Mouse (Mus musculus) cerebellum, adult 2 months (tissue): Measurements from ENCODE around the gene Elf5. TPM values are rescaled to one million over a fixed set of nuclear protein-coding genes. Genes with fewer than 3 reads are reported as not detected.

Experiments
- DNase-seq, 2 experiments: peaks; one replicate each; pipeline ENCODE4 v3.0.0; 2021
- H3K27ac ChIP-seq: fragments of 200-500 bp; 2 replicates; pipeline ENCODE4 v1.5.1; 2012; ENCODE audit warnings: low read length, control low read depth, inconsistent platforms; ENCODE audit not compliant: insufficient read depth
- H3K27me3 ChIP-seq: fragments of 200-500 bp; 2 replicates; pipeline ENCODE4 v1.6.1; 2012; ENCODE audit warnings: inconsistent platforms, mild to moderate bottlenecking, low read length, moderate library complexity; ENCODE audit not compliant: control insufficient read depth, insufficient read depth
- H3K4me1 ChIP-seq: fragments of 200-500 bp; 2 replicates; pipeline ENCODE4 v1.6.1; 2011; ENCODE audit warnings: low read length; ENCODE audit not compliant: control insufficient read depth, insufficient read depth
- H3K4me3 ChIP-seq: fragments of 200-500 bp; replicated peaks from 2 replicates; pipeline ENCODE3; 2011; ENCODE audit warnings: mild to moderate bottlenecking, low read depth, low read length, control low read depth; ENCODE audit not compliant: insufficient read depth
- CTCF ChIP-seq: fragments of 200-500 bp; IDR thresholded peaks from 2 replicates; pipeline ENCODE4 v1.5.1; 2011; ENCODE audit warnings: low read depth, mild to moderate bottlenecking, control low read depth, low read length, moderate library complexity, borderline replicate concordance; ENCODE audit not compliant: insufficient read depth
- POLR2A ChIP-seq: fragments of 200-500 bp; IDR thresholded peaks from 2 replicates; pipeline ENCODE4 v1.6.1; 2011; ENCODE audit warnings: low read length, control low read depth, borderline replicate concordance; ENCODE audit not compliant: insufficient read depth
- WGBS: fragments of 180-500 bp; shearing (Covaris S2); methylation state at CpG from one replicate; pipeline ENCODE4 v1.1.7; 2018; 5-methylcytosine and 5-hydroxymethylcytosine counted together
- polyA plus RNA-seq: library from polyadenylated mRNA; depleted of rRNA; stranded (reverse); fragments of >200 nt; gene quantifications from 2 replicates; pipeline ENCODE4 v1.2.3, GENCODE M21; 2012

The Elf5 gene
- polyA plus RNA-seq, 1 experiment = 0.92 TPM

- Histone ChIP-seq H3K27ac (no peak overlapping the region), H3K27me3 (no peaks in the 10 kb centered on the region), H3K4me3 (no peak overlapping the region), H3K4me1 (no peaks in the 10 kb centered on the region)
- 94% methylated on average over 4 of the region's 4 CpGs for WGBS
- TF ChIP-seq POLR2A (no peak), CTCF (no peak)
- DNase-seq = no peak
Measured at GRCm38 (mm10) chr2:103480871-103481270, 69.4 kb downstream of the Elf5 start.

- no peak overlapping the region for H3K27ac ChIP-seq
- 89% methylated on average over 11 of the region's 11 CpGs for WGBS
- no peak overlapping the region for H3K4me3 ChIP-seq
- no peak for DNase-seq
- no peaks in the 10 kb centered on the region for H3K27me3 ChIP-seq
- H3K4me1 ChIP-seq = no peaks in the 10 kb centered on the region
- TF ChIP-seq CTCF (no peak), POLR2A (no peak)
Measured at GRCm38 (mm10) chr2:103481314-103482231, 70.1 kb downstream of the Elf5 start.

GRCm38 (mm10) chr2:103483289-103483985, 71.9 kb downstream of the Elf5 start:
- H3K27me3 ChIP-seq = no peaks in the 10 kb centered on the region
- TF ChIP-seq CTCF (no peak), POLR2A (no peak)
- H3K4me3 ChIP-seq = no peak overlapping the region
- H3K4me1 ChIP-seq = no peaks in the 10 kb centered on the region
- 87% methylated on average over 7 of the region's 7 CpGs for WGBS
- DNase-seq = no peak
- H3K27ac ChIP-seq = no peak overlapping the region

- Histone ChIP-seq H3K27me3 (no peaks in the 10 kb centered on the region), H3K4me3 (peak overlapping the region; percentile 70), H3K27ac (no peak overlapping the region), H3K4me1 (no peaks in the 10 kb centered on the region)
- DNase-seq = peak in 1 of 2 experiments; percentile 6
- TF ChIP-seq POLR2A (no peak), CTCF (no peak)
- 35% methylated on average over 5 of the region's 5 CpGs for WGBS
Measured at GRCm38 (mm10) chr2:103483986-103484520, 72.6 kb downstream of the Elf5 start.

- H3K4me1 ChIP-seq = no peaks in the 10 kb centered on the region
- H3K27me3 ChIP-seq = no peaks in the 10 kb centered on the region
- WGBS = under 1% methylated on average over 41 of the region's 41 CpGs
- DNase-seq = peak; percentile 93 to 94
- peak within 1 kb of the TSS; percentile 57; the same call in 1 of the 2 replicates for H3K27ac ChIP-seq
- H3K4me3 ChIP-seq = peak within 1 kb of the TSS; percentile 70
- TF ChIP-seq POLR2A (peak; percentile 92), CTCF (no peak)
Measured at GRCm38 (mm10) chr2:103484617-103485401, 73.3 kb downstream of the Elf5 start, which contains the start of gene Cat. Gene Cat, minus strand, starts transcription at chr2:103485160.

- Histone ChIP-seq H3K27ac (no peak overlapping the region), H3K4me1 (no peaks in the 10 kb centered on the region), H3K4me3 (no peak overlapping the region), H3K27me3 (no peaks in the 10 kb centered on the region)
- no peak for TF ChIP-seq POLR2A
- TF ChIP-seq CTCF = no peak
- DNase-seq = no peak
- 78% methylated on average over 4 of the region's 4 CpGs for WGBS
Measured at GRCm38 (mm10) chr2:103492526-103492925, 81.0 kb downstream of the Elf5 start.

- DNase-seq = no peak
- TF ChIP-seq POLR2A = no peak
- TF ChIP-seq CTCF = no peak
- WGBS = 50% methylated on average over 4 of the region's 4 CpGs
- no peak overlapping the region for H3K4me3 ChIP-seq
- no peaks in the 10 kb centered on the region for H3K27me3 ChIP-seq
- no peak overlapping the region for H3K27ac ChIP-seq
- no peaks in the 10 kb centered on the region for H3K4me1 ChIP-seq
Measured at GRCm38 (mm10) chr2:103493827-103494226, 82.3 kb downstream of the Elf5 start.
